Mouse (Mus musculus): ENCODE measurements around the gene Zfp830. TPM values are rescaled to one million over a fixed set of nuclear protein-coding genes. Genes with fewer than 3 reads are reported as not detected.

The Zfp830 gene
- polyA plus RNA-seq, 1 experiment from 2014 or later = 34.7 TPM

DNA sequence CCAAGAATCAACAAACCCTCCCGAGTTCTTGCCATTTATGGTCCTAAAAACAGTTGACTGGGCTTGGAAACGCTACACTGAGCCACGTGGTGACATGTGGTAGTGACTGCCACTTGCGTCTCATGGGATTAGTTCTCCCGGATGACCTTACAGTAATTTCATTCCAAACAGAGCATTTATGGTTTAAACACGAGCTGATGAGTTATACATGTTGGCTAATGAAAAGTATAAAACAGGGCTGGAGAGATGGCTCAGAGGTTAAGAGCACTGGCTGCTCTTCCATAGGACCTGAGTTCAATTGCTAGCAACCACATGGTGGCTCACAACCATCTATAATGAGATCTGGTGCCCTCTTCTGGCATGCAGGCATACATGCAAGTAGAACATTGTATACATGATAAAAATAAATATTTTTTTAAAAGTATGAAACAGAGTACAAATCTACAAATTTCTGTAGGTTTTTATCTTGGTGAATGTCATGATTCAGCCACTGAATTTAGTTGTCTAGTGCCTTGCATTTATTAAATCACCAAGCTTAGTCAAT lies 1.8 kb upstream of the Zfp830 start:
- Histone ChIP-seq H3K4me1 (ENCODE audit: control insufficient read depth, insufficient read depth, low read length) (peaks cover 7% of the 10 kb centered on the region), H3K9ac (ENCODE audit: low read length) (no peak overlapping the region), H3K9me3 (ENCODE audit: control insufficient read depth, low read length) (no peaks in the 10 kb centered on the region), H3K4me2 (ENCODE audit: low read depth) (no peak overlapping the region), H3K27ac (ENCODE audit: low read depth, low read length) (no peak overlapping the region), H3K36me3 (ENCODE audit: control insufficient read depth, insufficient read depth, low read length) (no peaks in the 10 kb centered on the region), H3K4me3 (ENCODE audit: low read depth, low read length) (no peak overlapping the region), H3K27me3 (ENCODE audit: control insufficient read depth, insufficient read depth, low read length) (no peaks in the 10 kb centered on the region)
- no peak for DNase-seq (ENCODE audit: low spot score)
- ATAC-seq (ENCODE audit: insufficient read depth, low FRiP score, low TSS enrichment) = no peak
- 79% methylated on average over 6 of the region's 6 CpGs for WGBS

DNA sequence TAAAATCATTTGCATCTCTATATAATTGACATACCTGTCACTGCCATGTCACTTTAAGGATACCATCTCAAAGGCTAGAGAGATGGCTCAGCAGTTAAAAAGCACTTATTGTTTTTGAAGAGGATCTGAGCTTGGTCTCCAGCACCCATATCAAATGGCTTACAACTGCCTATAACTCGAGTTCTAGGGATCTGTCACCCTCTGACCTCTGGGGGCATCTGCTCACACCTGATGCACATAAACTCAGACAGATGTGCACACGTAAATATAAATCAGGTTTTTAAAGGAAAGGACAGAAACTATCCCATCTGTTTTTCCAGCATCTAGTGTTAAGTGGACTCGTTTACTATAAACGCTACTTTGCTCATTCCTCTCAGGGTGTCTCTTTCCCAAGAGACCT lies 884 bp upstream of the Zfp830 start:
- no peak for ATAC-seq (ENCODE audit: insufficient read depth, low FRiP score, low TSS enrichment)
- H3K9me3 ChIP-seq (ENCODE audit: control insufficient read depth, low read length) = no peaks in the 10 kb centered on the region
- no peak for DNase-seq (ENCODE audit: low spot score)
- no peaks in the 10 kb centered on the region for H3K36me3 ChIP-seq (ENCODE audit: control insufficient read depth, insufficient read depth, low read length)
- no peaks in the 10 kb centered on the region for H3K27me3 ChIP-seq (ENCODE audit: control insufficient read depth, insufficient read depth, low read length)
- peak overlapping the region; percentile 88 for H3K4me2 ChIP-seq (ENCODE audit: low read depth)
- H3K9ac ChIP-seq (ENCODE audit: low read length) = peak overlapping the region; percentile 80; the same call in 1 of the 2 replicates
- H3K4me1 ChIP-seq (ENCODE audit: control insufficient read depth, insufficient read depth, low read length) = peaks cover 7% of the 10 kb centered on the region
- H3K27ac ChIP-seq (ENCODE audit: low read depth, low read length) = no peak overlapping the region
- peak overlapping the region; percentile 96 for H3K4me3 ChIP-seq (ENCODE audit: low read depth, low read length)
- 17% methylated on average over 4 of the region's 4 CpGs for WGBS

DNA sequence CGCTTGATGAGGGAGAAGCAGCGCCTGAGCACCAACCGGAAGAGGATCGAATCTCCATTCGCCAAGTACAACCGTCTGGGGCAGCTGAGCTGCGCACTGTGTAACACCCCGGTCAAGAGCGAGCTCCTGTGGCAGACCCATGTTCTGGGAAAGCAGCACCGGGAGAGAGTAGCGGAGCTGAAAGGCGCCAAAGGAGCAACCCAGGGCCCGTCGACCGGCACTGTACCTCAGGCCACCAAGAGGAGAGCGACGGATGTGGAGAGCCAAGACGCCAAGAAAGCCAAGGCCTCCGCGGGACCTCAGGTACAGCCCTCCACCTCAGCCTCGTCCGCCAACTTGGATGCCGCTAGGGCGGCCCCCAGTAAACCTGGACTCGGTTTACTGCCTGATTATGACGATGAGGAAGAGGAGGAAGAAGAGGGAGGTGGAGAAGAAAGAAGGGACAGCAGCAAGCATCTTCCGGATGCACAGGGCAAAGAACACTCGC lies 336 bp downstream of the Zfp830 start:
- DNase-seq (ENCODE audit: low spot score) (no peak), ATAC-seq (ENCODE audit: insufficient read depth, low FRiP score, low TSS enrichment) (peak; percentile 53)
- H3K27me3 ChIP-seq (ENCODE audit: control insufficient read depth, insufficient read depth, low read length) = no peaks in the 10 kb centered on the region
- H3K4me3 ChIP-seq (ENCODE audit: low read depth, low read length) = peak overlapping the region; percentile 96
- peak overlapping the region; percentile 82 for H3K27ac ChIP-seq (ENCODE audit: low read depth, low read length)
- no peaks in the 10 kb centered on the region for H3K36me3 ChIP-seq (ENCODE audit: control insufficient read depth, insufficient read depth, low read length)
- H3K9ac ChIP-seq (ENCODE audit: low read length) = peak overlapping the region; percentile 80
- WGBS = under 1% methylated on average over 28 of the region's 28 CpGs
- peaks cover 7% of the 10 kb centered on the region for H3K4me1 ChIP-seq (ENCODE audit: control insufficient read depth, insufficient read depth, low read length)
- no peaks in the 10 kb centered on the region for H3K9me3 ChIP-seq (ENCODE audit: control insufficient read depth, low read length)
- H3K4me2 ChIP-seq (ENCODE audit: low read depth) = peak overlapping the region; percentile 88

DNA sequence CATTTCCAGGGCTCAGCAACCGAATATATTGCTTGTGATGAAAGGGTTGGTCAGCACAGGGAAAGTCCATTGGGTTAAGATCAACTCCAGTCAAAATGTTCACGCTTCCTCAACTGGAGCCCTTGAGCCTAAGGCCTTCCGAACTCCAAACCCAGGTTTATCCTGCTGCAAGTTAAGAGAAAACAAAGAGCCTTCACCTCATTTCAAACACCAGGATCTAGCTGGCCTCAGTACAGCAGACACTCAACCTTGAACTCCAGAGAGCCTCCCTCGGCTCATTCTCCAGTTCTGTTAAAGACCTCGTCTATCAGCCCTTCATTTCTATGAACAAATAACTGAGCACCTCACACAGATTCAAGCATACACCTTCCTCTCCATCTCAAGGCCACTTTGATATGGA lies 16.0 kb downstream of the Zfp830 start:
- H3K27ac ChIP-seq (ENCODE audit: low read depth, low read length) = no peak overlapping the region
- peak overlapping the region; percentile 70 for H3K4me2 ChIP-seq (ENCODE audit: low read depth)
- ATAC-seq (ENCODE audit: insufficient read depth, low FRiP score, low TSS enrichment) = no peak
- no peaks in the 10 kb centered on the region for H3K27me3 ChIP-seq (ENCODE audit: control insufficient read depth, insufficient read depth, low read length)
- 63% methylated on average over 5 of the region's 5 CpGs for WGBS
- H3K36me3 ChIP-seq (ENCODE audit: control insufficient read depth, insufficient read depth, low read length) = peaks cover 4% of the 10 kb centered on the region; the same call in 1 of the 2 replicates
- H3K9ac ChIP-seq (ENCODE audit: low read length) = peak overlapping the region; percentile 96
- peaks cover 11% of the 10 kb centered on the region for H3K4me1 ChIP-seq (ENCODE audit: control insufficient read depth, insufficient read depth, low read length)
- H3K9me3 ChIP-seq (ENCODE audit: control insufficient read depth, low read length) = no peaks in the 10 kb centered on the region
- no peak for DNase-seq (ENCODE audit: low spot score)
- peak overlapping the region; percentile 94 for H3K4me3 ChIP-seq (ENCODE audit: low read depth, low read length)

DNA sequence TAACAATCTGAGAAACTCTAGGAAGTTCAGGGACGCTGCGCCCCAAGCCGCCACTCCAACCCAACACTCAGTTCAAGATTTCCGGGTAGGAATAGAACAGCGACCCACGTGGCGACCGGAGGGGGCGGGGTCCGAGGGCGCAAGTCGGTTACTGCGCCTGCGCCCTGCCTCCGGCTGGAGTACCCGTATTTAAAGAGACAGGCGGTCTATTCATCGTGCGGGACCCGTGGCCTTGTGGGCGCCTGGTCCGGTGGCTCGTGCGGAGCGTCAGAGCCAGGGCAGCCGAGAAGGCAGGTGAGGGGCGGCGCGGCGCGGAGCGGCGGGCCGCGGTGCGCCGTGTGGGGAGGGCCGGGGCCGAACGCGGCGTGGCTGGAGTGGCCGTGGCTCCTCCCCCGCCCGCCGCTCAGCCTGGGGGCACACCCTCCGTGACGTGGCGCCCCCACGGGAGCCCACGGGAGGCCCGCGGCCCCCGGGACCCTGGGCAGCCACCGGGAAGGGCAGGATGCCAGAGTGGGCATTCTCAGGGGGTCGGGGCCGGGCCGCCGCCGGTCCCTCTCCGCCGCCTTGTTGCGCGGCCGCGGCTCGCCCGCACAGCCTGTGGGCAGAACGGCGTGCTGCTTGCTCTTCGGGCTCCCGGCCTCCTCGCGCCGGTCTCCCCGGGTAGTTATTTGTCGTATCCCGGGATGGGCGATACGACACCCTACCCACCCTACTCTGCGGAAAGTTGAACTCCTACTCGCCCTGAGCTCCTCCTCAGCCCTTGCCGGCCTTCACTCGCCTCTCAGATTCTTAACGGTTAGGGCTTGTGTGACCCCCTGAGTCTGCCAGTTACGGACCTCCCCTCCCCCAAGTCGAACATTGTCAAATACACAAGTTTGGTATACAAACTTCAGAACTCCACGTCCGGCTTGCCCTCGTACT lies 17.1 kb downstream of the Zfp830 start, which contains the start of gene Lig3:
Gene Lig3 (plus strand): TSS at position 126 of the 921 bp plus-strand sequence.
- under 1% methylated on average over 60 of the region's 90 CpGs for WGBS

DNA sequence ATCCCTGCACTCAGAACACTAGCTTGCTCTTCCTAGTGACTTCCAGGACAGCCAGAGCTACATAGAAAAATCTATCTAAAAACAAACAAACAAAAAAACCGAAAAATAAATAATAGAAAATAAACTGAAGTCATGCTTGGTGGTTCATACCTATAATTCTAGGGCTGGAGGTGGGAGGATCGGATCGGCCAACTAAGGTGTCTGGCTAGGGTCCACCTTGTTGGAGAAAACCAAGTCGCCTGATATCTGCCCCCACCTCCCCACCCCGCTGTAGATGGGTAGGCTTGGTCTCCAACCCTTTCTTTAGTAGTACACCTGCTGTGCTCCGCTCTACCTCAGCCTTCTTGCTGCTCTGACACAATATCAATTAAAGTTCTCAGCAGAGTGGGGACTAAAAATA lies 18.1 kb downstream of the Zfp830 start:
- H3K4me2 ChIP-seq (ENCODE audit: low read depth) = peak overlapping the region; percentile 70
- H3K4me1 ChIP-seq (ENCODE audit: control insufficient read depth, insufficient read depth, low read length) = peaks cover 11% of the 10 kb centered on the region

More for the DNA sequence above, 17.1 kb downstream of the Zfp830 start, which contains the start of gene Lig3:
- peak; percentile 97 for DNase-seq (ENCODE audit: low spot score)
- Histone ChIP-seq H3K27ac (ENCODE audit: low read depth, low read length) (peak within 1 kb of the TSS; percentile 94), H3K9me3 (ENCODE audit: control insufficient read depth, low read length) (no peaks in the 10 kb centered on the region), H3K27me3 (ENCODE audit: control insufficient read depth, insufficient read depth, low read length) (no peaks in the 10 kb centered on the region), H3K4me2 (ENCODE audit: low read depth) (peak within 1 kb of the TSS; percentile 70), H3K4me3 (ENCODE audit: low read depth, low read length) (peak within 1 kb of the TSS; percentile 94), H3K9ac (ENCODE audit: low read length) (peak within 1 kb of the TSS; percentile 96), H3K4me1 (ENCODE audit: control insufficient read depth, insufficient read depth, low read length) (peaks cover 11% of the 10 kb centered on the region), H3K36me3 (ENCODE audit: control insufficient read depth, insufficient read depth, low read length) (peaks cover 5% of the 10 kb centered on the region; the same call in 1 of the 2 replicates)
- peak; percentile 93 for ATAC-seq (ENCODE audit: insufficient read depth, low FRiP score, low TSS enrichment)

DNA sequence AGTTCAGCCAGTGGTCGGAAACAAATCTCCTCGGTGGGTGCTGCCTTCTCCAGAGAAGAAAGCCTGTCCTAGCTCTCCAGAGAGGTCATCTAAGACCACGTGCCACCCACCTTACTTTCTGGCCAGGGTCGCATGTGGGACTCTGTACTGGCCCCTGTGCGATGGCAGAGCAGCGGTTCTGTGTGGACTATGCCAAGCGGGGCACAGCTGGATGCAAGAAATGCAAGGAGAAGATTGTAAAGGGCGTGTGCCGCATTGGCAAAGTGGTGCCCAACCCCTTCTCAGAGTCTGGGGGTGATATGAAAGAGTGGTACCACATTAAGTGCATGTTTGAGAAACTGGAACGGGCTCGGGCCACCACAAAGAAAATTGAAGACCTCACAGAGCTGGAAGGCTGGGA lies 19.3 kb downstream of the Zfp830 start:
- Histone ChIP-seq H3K9ac (ENCODE audit: low read length) (no peak overlapping the region), H3K36me3 (ENCODE audit: control insufficient read depth, insufficient read depth, low read length) (peaks cover 5% of the 10 kb centered on the region; the same call in 1 of the 2 replicates), H3K4me2 (ENCODE audit: low read depth) (no peak overlapping the region), H3K9me3 (ENCODE audit: control insufficient read depth, low read length) (no peaks in the 10 kb centered on the region), H3K27ac (ENCODE audit: low read depth, low read length) (no peak overlapping the region), H3K27me3 (ENCODE audit: control insufficient read depth, insufficient read depth, low read length) (no peaks in the 10 kb centered on the region), H3K4me3 (ENCODE audit: low read depth, low read length) (no peak overlapping the region), H3K4me1 (ENCODE audit: control insufficient read depth, insufficient read depth, low read length) (peaks cover 11% of the 10 kb centered on the region)
- ATAC-seq (ENCODE audit: insufficient read depth, low FRiP score, low TSS enrichment) (no peak), DNase-seq (ENCODE audit: low spot score) (no peak)
- 93% methylated on average over 11 of the region's 11 CpGs for WGBS

More for the DNA sequence above, 18.1 kb downstream of the Zfp830 start:
- H3K9ac ChIP-seq (ENCODE audit: low read length) = peak overlapping the region; percentile 96
- H3K4me3 ChIP-seq (ENCODE audit: low read depth, low read length) = peak overlapping the region; percentile 94
- peaks cover 5% of the 10 kb centered on the region; the same call in 1 of the 2 replicates for H3K36me3 ChIP-seq (ENCODE audit: control insufficient read depth, insufficient read depth, low read length)
- DNase-seq (ENCODE audit: low spot score) (no peak), ATAC-seq (ENCODE audit: insufficient read depth, low FRiP score, low TSS enrichment) (no peak)
- H3K9me3 ChIP-seq (ENCODE audit: control insufficient read depth, low read length) = no peaks in the 10 kb centered on the region
- H3K27ac ChIP-seq (ENCODE audit: low read depth, low read length) = no peak overlapping the region
- WGBS = 51% methylated on average over 6 of the region's 6 CpGs
- no peaks in the 10 kb centered on the region for H3K27me3 ChIP-seq (ENCODE audit: control insufficient read depth, insufficient read depth, low read length)

DNA sequence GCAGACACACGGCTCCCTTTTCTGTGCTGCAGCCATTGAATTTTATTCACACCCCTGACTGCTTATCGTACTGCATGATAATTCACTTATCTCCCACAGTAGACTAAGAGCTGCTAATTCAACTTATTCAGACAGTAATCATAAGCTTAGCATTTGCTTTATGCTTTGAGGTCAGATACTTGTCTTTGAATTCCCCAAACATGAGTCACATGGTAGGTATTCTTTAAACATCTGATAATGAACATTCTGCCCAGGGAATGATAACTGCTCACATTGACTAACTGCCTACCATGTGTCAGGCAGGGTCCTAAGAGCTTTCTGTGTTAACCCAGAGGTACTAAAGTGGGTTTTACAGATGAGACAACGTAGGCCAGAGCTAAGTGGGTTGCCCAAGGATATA lies 42.5 kb downstream of the Zfp830 start:
- DNase-seq (ENCODE audit: low spot score) (no peak), ATAC-seq (ENCODE audit: insufficient read depth, low FRiP score, low TSS enrichment) (no peak)
- Histone ChIP-seq H3K27ac (ENCODE audit: low read depth, low read length) (no peak overlapping the region), H3K9ac (ENCODE audit: low read length) (no peak overlapping the region), H3K4me3 (ENCODE audit: low read depth, low read length) (no peak overlapping the region), H3K9me3 (ENCODE audit: control insufficient read depth, low read length) (no peaks in the 10 kb centered on the region), H3K4me1 (ENCODE audit: control insufficient read depth, insufficient read depth, low read length) (no peaks in the 10 kb centered on the region), H3K4me2 (ENCODE audit: low read depth) (no peak overlapping the region), H3K27me3 (ENCODE audit: control insufficient read depth, insufficient read depth, low read length) (no peaks in the 10 kb centered on the region), H3K36me3 (ENCODE audit: control insufficient read depth, insufficient read depth, low read length) (peaks cover 2% of the 10 kb centered on the region; the same call in 1 of the 2 replicates)
- 85% methylated on average over 3 of the region's 3 CpGs for WGBS

Measured in neural tube, embryonic 11.5 days (tissue).